Mouse (Mus musculus) stomach, embryonic 15.5 days (tissue): ENCODE data around the gene Pgm2l1. TPM values are rescaled to one million over a fixed set of nuclear protein-coding genes. Genes with fewer than 3 reads are reported as not detected.
"Not testable (repeated sequence)": the region's sequence is repeated elsewhere in the genome, so short reads cannot be mapped to it uniquely, and the experiment has no call there.

Experiments used
- ATAC-seq: fragments of 200-750 bp; cut with Nextera tagmentation; 2 replicates; pipeline ENCODE4 v1.8.0; 2017; ENCODE audit warnings: low read depth, moderate number of reproducible peaks, moderate TSS enrichment; ENCODE audit not compliant: insufficient read depth, low FRiP score
- H3K27ac ChIP-seq: fragments of 300-500 bp; sonication (generic); 2 replicates; pipeline ENCODE4 v1.5.1; 2015; ENCODE audit warnings: mild to moderate bottlenecking, inconsistent platforms
- H3K27me3 ChIP-seq: fragments of 300-500 bp; sonication (generic); replicated peaks from 2 replicates; pipeline ENCODE4 v1.6.1; 2015; ENCODE audit warnings: inconsistent platforms
- H3K36me3 ChIP-seq: fragments of 300-500 bp; sonication (generic); 2 replicates; pipeline ENCODE4 v1.6.1; 2015; ENCODE audit warnings: inconsistent platforms
- H3K4me1 ChIP-seq: fragments of 300-500 bp; sonication (generic); 2 replicates; pipeline ENCODE4 v1.6.1; 2015; ENCODE audit warnings: inconsistent platforms
- H3K4me2 ChIP-seq: fragments of 300-500 bp; sonication (generic); 2 replicates; pipeline ENCODE4 v1.6.1; 2015; ENCODE audit warnings: mild to moderate bottlenecking, inconsistent platforms
- H3K4me3 ChIP-seq: fragments of 300-500 bp; sonication (generic); replicated peaks from 2 replicates; pipeline ENCODE4 v1.5.1; 2015; ENCODE audit warnings: inconsistent platforms
- H3K9ac ChIP-seq: fragments of 300-500 bp; sonication (generic); 2 replicates; pipeline ENCODE4 v1.6.1; 2015; ENCODE audit warnings: inconsistent platforms
- H3K9me3 ChIP-seq: fragments of 300-500 bp; sonication (generic); 2 replicates; pipeline ENCODE4 v1.6.1; 2016; ENCODE audit warnings: inconsistent platforms
- WGBS: fragments of 180-500 bp; shearing (Covaris S2); methylation state at CpG from one replicate; pipeline ENCODE4 v1.1.7; 2015; 5-methylcytosine and 5-hydroxymethylcytosine counted together
- polyA plus RNA-seq: library from polyadenylated mRNA; unstranded; fragments of >200 nt; fragmentation: Nextera tagmentation; extraction: Ambion mirVana; gene quantifications from 2 replicates; pipeline ENCODE4 v1.2.1, GENCODE M21; 2015

Gene Pgm2l1
- polyA plus RNA-seq, 1 experiment from 2014 or later: 2.8 TPM

DNA sequence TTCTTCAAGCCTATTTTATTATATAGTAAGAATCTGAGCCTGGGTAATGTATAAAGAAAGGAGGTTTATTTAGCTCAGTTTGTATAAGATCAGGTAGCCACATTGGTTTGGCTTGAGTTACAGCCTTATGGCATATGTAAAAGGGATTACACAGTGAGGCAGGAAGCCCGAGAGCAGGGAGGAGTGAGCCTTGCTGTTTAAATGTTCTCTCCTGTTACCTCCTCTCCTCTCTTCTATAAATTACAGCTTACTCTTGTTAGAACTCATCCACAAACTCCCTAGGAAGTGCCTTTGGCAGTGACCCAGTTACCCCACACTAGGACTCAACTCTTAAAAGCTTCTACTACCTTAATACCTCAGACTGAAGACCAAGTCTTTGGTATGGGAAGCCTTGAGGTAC is 4.5 kb downstream of the Pgm2l1 start:
- Histone ChIP-seq H3K4me2 (no peak overlapping the region), H3K4me1 (0 out of 2 replicates have a peak, but pooled peaks cover 6% of the 10 kb centered on the region), H3K9me3 (no peaks in the 10 kb centered on the region), H3K9ac (no peak overlapping the region), H3K27me3 (no peaks in the 10 kb centered on the region), H3K27ac (no peak overlapping the region), H3K36me3 (no peaks in the 10 kb centered on the region), H3K4me3 (no peak overlapping the region)
- 41% methylated on average over 1 of the region's 1 CpGs for WGBS
- ATAC-seq: no peak

DNA sequence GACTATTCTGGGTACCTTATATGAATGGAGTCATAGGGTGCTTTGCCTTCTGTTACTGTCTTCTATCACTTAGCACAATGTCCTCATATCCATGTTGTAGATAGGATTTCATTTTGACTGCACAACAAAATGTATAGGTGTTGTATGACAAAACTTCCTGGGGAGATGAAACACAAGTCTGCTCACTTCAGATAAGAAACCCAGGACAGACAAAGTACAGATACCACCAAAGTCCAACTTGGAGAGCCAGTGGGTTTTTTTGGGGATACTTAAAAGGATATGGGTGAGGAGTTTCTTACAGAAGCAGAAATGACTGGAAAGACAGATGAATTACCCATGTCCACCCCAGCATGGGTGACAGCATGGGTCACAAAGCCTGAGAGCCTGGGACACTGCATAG is 6.5 kb downstream of the Pgm2l1 start:
- Histone ChIP-seq H3K4me3 (no peak overlapping the region), H3K27ac (no peak overlapping the region), H3K36me3 (no peaks in the 10 kb centered on the region), H3K4me1 (no peaks in the 10 kb centered on the region), H3K9ac (no peak overlapping the region), H3K4me2 (no peak overlapping the region), H3K9me3 (no peaks in the 10 kb centered on the region), H3K27me3 (no peaks in the 10 kb centered on the region)
- no peak for ATAC-seq

DNA sequence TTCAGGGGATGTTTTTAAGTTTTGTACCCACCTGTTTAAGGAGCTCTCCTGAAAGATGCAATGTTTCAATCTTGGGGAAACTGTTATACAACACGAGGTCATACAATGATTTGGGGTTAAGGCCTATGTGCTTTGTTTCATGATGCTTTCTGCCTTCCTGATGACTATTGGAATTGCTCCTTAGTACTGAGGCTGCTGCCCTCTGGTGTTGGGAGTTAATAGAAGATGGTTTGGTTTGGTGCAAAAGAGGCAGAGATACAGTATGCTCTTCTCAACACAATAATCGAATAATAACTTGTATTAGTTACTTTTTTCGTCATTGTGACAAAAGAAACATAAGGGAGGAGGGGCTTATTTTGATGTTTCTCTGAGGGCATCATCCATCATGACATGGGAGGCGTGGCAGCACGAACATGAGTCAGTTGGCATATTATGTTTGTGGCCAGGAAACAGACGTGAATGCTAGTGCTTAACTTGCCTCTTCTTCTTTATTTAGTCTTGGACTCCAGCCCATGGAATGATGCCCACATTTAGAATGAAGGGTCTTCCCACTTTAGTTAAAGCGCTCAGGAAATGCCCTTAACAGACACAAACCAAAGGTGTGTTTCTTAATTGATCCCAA is 7.2 kb downstream of the Pgm2l1 start:
- Histone ChIP-seq H3K4me2 (no peak overlapping the region), H3K9me3 (no peaks in the 10 kb centered on the region), H3K4me3 (no peak overlapping the region), H3K27me3 (no peaks in the 10 kb centered on the region), H3K27ac (no peak overlapping the region), H3K36me3 (no peaks in the 10 kb centered on the region), H3K4me1 (no peaks in the 10 kb centered on the region), H3K9ac (no peak overlapping the region)
- no peak for ATAC-seq
- whole genome bisulfite sequencing: 56% methylated on average over 7 of the region's 7 CpGs

DNA sequence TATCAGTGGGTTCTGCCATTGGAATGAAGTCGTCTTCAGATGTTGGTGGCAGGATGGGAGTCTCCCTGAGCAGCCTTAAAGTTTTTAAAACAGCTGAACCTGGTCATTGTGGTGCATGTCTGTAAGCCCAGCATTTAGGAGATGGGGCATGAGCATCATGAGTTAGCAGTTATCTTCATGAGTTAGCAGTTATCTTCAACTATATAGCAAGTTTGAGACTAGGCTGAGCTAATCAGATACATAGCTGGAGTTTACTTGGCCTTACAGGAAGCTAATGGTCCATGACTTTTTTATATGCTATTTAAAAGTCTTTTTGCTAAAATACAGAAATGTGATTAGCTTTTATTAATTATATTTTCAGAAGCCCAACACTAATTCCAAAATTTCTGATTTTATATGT is 11.1 kb downstream of the Pgm2l1 start:
- H3K36me3 ChIP-seq: no peaks in the 10 kb centered on the region
- H3K27me3 ChIP-seq: no peaks in the 10 kb centered on the region
- H3K4me1 ChIP-seq: no peaks in the 10 kb centered on the region
- no peak overlapping the region for H3K9ac ChIP-seq
- no peaks in the 10 kb centered on the region for H3K9me3 ChIP-seq
- WGBS: 87% methylated on average over 1 of the region's 1 CpGs
- no peak overlapping the region for H3K4me3 ChIP-seq
- H3K27ac ChIP-seq: no peak overlapping the region
- ATAC-seq: no peak
- no peak overlapping the region for H3K4me2 ChIP-seq

DNA sequence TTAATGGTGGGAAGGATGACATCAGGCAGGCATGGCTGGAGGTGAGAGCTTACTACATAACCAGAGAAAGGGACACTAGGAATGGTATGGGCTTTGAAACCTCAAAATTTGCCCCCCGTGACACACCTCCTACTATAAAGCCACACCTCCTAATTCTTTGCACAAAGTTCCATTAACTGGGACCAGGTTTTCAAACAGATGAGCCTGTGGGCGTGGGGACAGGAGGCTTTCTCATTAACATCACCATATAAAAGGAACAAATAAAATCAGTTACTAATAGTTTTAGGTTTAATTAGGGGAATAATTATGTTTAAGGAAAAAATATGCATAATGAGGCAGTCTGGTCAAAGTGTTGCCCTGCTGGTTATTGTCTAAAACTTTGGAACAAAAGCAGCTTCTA is 13.4 kb downstream of the Pgm2l1 start:
- Histone ChIP-seq H3K27me3 (no peaks in the 10 kb centered on the region), H3K36me3 (no peaks in the 10 kb centered on the region), H3K4me2 (no peak overlapping the region), H3K4me1 (no peaks in the 10 kb centered on the region), H3K27ac (no peak overlapping the region), H3K9ac (no peak overlapping the region), H3K9me3 (no peaks in the 10 kb centered on the region), H3K4me3 (no peak overlapping the region)
- ATAC-seq: no peak
- 79% methylated on average over 2 of the region's 2 CpGs for WGBS

GRCm38 (mm10) chr7:100243007-100243406 is 15.8 kb downstream of the Pgm2l1 start:
- Histone ChIP-seq H3K9me3 (no peaks in the 10 kb centered on the region), H3K27ac (no peak overlapping the region), H3K4me1 (no peaks in the 10 kb centered on the region), H3K4me2 (no peak overlapping the region), H3K4me3 (no peak overlapping the region), H3K9ac (no peak overlapping the region), H3K27me3 (no peaks in the 10 kb centered on the region), H3K36me3 (no peaks in the 10 kb centered on the region)
- WGBS: 80% methylated on average over 1 of the region's 1 CpGs
- no peak for ATAC-seq

GRCm38 (mm10) chr7:100244225-100244624 is 17.0 kb downstream of the Pgm2l1 start:
- no peaks in the 10 kb centered on the region for H3K36me3 ChIP-seq
- ATAC-seq: no peak
- no peaks in the 10 kb centered on the region for H3K9me3 ChIP-seq
- H3K27ac ChIP-seq: no peak overlapping the region
- no peak overlapping the region for H3K4me2 ChIP-seq
- no peaks in the 10 kb centered on the region for H3K4me1 ChIP-seq
- H3K4me3 ChIP-seq: no peak overlapping the region
- H3K9ac ChIP-seq: no peak overlapping the region
- 90% methylated on average over 4 of the region's 4 CpGs for WGBS
- H3K27me3 ChIP-seq: no peaks in the 10 kb centered on the region

DNA sequence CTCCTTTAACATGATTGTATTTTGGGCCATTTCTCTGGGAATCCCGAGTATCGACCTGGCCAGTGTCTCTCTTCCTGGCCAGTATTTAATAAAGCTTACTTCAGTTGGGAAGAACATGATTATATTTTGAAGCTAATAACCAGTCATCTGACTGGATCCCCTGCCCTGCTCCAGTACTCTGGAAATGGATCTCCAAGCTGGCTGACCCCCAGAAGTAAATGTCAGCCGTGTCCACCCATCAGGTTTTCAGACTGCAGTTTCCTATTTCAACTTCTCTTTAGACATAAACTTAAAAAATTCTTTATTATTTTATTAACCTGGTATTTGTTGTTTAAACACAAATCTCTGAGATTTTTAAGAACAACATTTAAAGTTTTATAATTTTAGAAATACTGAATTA is 18.0 kb downstream of the Pgm2l1 start:
- Histone ChIP-seq H3K27me3 (no peaks in the 10 kb centered on the region), H3K36me3 (no peaks in the 10 kb centered on the region), H3K4me2 (no peak overlapping the region), H3K4me3 (no peak overlapping the region), H3K9ac (no peak overlapping the region), H3K4me1 (no peaks in the 10 kb centered on the region), H3K9me3 (no peaks in the 10 kb centered on the region), H3K27ac (no peak overlapping the region)
- WGBS: 92% methylated on average over 3 of the region's 3 CpGs
- no peak for ATAC-seq

DNA sequence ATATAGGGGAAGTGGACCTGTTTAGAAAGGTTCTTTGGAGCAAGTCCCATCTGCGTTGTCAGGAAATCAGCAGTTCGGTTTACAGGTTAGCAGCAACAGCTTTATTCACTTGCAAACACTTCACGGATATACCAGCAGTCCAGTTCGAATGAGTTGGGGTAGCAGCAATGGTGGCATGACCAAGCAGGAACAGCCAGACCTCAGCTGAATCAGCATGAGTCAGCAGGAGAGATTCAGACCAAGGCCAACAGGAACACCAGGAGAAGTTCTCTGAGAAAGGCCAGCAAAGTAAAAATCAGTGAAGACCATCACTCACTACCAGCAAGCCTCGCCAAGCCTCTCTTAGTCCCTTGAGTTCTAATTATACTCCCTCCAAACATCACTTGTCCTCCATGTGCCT is 23.5 kb downstream of the Pgm2l1 start:
- Histone ChIP-seq H3K9me3 (no peaks in the 10 kb centered on the region), H3K36me3 (peaks cover 4% of the 10 kb centered on the region; the same call in 1 of the 2 replicates), H3K27me3 (no peaks in the 10 kb centered on the region), H3K9ac (no peak overlapping the region), H3K4me3 (no peak overlapping the region), H3K4me2 (no peak overlapping the region), H3K4me1 (no peaks in the 10 kb centered on the region), H3K27ac (no peak overlapping the region)
- ATAC-seq: no peak
- WGBS: 93% methylated on average over 5 of the region's 5 CpGs

- H3K36me3 ChIP-seq: no peaks in the 10 kb centered on the region
- no peak overlapping the region for H3K4me3 ChIP-seq
- H3K4me2 ChIP-seq: no peak overlapping the region
- no peak overlapping the region for H3K9ac ChIP-seq
- H3K27ac ChIP-seq: no peak overlapping the region
- H3K27me3 ChIP-seq: no peaks in the 10 kb centered on the region
- H3K4me1 ChIP-seq: no peaks in the 10 kb centered on the region
- no peaks in the 10 kb centered on the region for H3K9me3 ChIP-seq
- no peak for ATAC-seq
- 88% methylated on average over 3 of the region's 3 CpGs for WGBS
These were observed 35.2 kb downstream of the Pgm2l1 start for GRCm38 (mm10) chr7:100262350-100262749.

- H3K9me3 ChIP-seq, H3K4me1 ChIP-seq, ATAC-seq, H3K4me2 ChIP-seq, H3K27me3 ChIP-seq, H3K36me3 ChIP-seq, H3K9ac ChIP-seq, H3K4me3 ChIP-seq, H3K27ac ChIP-seq: not testable (repeated sequence)
- 58% methylated on average over 17 of the region's 17 CpGs for WGBS
These were observed 37.7 kb downstream of the Pgm2l1 start for GRCm38 (mm10) chr7:100264934-100265333.

DNA sequence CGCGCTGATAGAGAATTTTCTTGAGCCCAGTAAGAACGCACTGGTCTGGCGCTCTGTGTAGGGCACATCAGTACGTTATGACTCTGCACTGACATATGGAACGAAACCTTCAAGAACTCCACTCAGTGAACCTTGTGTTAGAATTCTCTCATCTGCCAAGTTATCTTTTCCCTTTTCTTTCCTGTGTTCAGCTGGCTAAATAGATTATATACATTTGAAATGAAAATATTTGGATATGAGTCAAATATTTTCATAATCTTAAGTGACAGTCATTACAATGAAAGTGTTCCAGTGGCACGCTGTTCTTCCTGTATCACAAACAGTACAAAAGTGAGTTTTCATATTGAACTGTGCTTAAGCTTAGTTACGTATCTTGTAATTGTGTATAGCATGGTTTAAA is 45.2 kb downstream of the Pgm2l1 start:
- Histone ChIP-seq H3K9me3 (no peaks in the 10 kb centered on the region), H3K4me2 (no peak overlapping the region), H3K27ac (no peak overlapping the region), H3K36me3 (no peaks in the 10 kb centered on the region), H3K27me3 (no peaks in the 10 kb centered on the region), H3K9ac (no peak overlapping the region), H3K4me3 (no peak overlapping the region), H3K4me1 (no peaks in the 10 kb centered on the region)
- WGBS: 87% methylated on average over 8 of the region's 8 CpGs
- ATAC-seq: no peak

DNA sequence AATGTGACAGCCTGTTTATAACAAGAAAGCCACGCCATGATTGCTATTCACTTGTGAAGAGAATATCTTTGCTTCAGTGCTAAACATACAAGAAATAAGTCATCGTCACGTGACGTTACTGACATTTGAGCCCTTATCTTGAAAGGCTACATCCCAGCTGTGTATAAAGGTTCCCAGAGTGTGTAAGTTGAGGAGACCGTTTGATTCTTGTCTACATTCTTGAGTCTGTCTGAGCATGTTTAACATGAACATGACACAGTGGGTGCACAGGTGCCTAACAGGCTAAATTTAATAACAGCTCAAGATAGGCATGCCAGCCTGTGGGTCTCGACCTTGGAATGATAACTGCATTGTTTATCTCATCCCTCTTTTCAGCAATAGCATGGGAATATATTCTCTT is 47.3 kb downstream of the Pgm2l1 start:
- no peaks in the 10 kb centered on the region for H3K27me3 ChIP-seq
- H3K4me3 ChIP-seq: no peak overlapping the region
- H3K36me3 ChIP-seq: no peaks in the 10 kb centered on the region
- H3K4me2 ChIP-seq: no peak overlapping the region
- 57% methylated on average over 6 of the region's 6 CpGs for WGBS
- no peak overlapping the region for H3K9ac ChIP-seq
- H3K27ac ChIP-seq: no peak overlapping the region
- no peaks in the 10 kb centered on the region for H3K9me3 ChIP-seq
- no peak for ATAC-seq
- no peaks in the 10 kb centered on the region for H3K4me1 ChIP-seq
